In the genomic region with DNA sequence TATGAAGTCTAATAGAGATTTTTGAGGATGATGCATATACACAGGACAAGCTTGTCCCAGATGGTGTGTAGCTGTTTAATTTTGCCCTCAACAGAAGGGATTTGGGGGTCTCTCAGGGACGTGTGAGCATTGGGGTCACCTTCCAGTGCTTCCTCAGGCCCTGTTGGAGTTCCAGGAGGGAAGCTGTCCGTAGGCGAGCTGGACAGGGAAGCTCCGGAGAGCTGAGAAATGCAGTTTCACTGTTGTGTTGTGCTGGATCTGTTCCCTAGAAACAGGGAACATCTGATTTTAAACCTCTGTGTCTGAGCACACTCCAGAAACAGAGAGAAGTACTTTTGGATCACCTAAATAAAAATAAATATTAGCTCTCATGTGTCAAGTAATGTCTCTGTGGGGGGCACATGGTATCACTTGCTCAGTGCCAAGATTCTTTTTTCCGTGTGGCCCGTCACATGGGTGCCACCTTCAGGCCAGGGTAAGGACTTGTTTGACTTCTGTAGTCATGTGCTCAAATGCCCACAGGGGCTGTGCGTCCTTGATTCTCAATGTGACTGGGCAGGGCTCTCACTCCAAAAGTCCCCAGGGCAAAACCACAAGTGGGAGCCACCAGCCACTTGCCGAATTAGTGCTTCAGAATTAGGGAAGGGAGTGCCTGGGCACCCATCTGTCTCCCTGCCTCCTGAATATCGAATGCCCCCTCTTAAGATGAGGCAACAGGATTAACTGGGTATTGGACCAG, we compare ENCODE assay signal across 9 mouse cellular contexts. TPM values are rescaled to one million over a fixed set of nuclear protein-coding genes. Genes with fewer than 3 reads are reported as not detected.
A peak's percentile ranks its signal among the peaks of the same experiment; 100 is the strongest.
DNase-seq lines count a peak whose midpoint lies in the region; ATAC-seq and TF ChIP-seq lines count a peak whose summit lies in the region.
"Had no signal": no experiment of that assay in that cellular context is flagged by ENCODE, and none has a peak within 500 bp of the region (broad histone marks: within the 10 kb centered on the region; RNA-seq: fewer than 3 reads in every experiment).

No protein-coding gene starts in this region.

- intact Hi-C loops in heart, postnatal 25 days (cut with DNase I) = loop anchor here (2.0 kb wide), 1 partner anchor 52 kb away; no protein-coding TSS in a partner anchor

- 0 out of 2 replicates have a peak, but pooled peaks have one; percentile 52 for ATAC-seq in megakaryocyte-erythroid progenitor cell, adult 5-6 weeks (replicated peaks; ENCODE audit: low FRiP score, low TSS enrichment, poor library complexity, severe bottlenecking)

- peak; percentile 32 for DNase-seq in ovary, adult 18-20 months (ENCODE audit: low spot score)
- DNase-seq in ovary, postnatal 14 days (ENCODE audit: low spot score) = no peak
- peak; percentile 48 for DNase-seq in heart, postnatal 25 days (ENCODE audit: low spot score)
- no peak for DNase-seq in thymus, postnatal 0 days (ENCODE audit: low spot score)
- DNase-seq in urinary bladder, postnatal 14 days (ENCODE audit: low spot score) = no peak
- no peak for DNase-seq in left cerebral cortex, adult 9 months (ENCODE audit: low spot score in 2 of 2)

- no peak for TF ChIP-seq POLR2A in bone marrow, adult 2 months (IDR thresholded peaks at IDR 0.05; ENCODE audit: borderline replicate concordance, control insufficient read depth, low read depth, low read length)

- WGBS in bone marrow, adult 2 months = 41% methylated on average over 9 of the region's 9 CpGs

- H3K4me1 ChIP-seq in bone marrow, adult 2 months (ENCODE audit: control insufficient read depth, insufficient read depth, low read length) = peaks cover 4% of the 10 kb centered on the region

- no peak overlapping the region for H3K27ac ChIP-seq in bone marrow, adult 2 months (ENCODE audit: control insufficient read depth, insufficient read depth, low read depth, low read length, poor library complexity)

- no peak overlapping the region for H3K4me3 ChIP-seq in bone marrow, adult 2 months (replicated peaks; ENCODE audit: control insufficient read depth, low read depth, low read length)
- H3K4me3 ChIP-seq: erythroblast, embryonic 14.5 days had no signal

- TF ChIP-seq CTCF in bone marrow, adult 2 months (IDR thresholded peaks at IDR 0.05; ENCODE audit: control insufficient read depth, insufficient read depth, low read length) = peak; percentile 30; the same call in 1 of the 2 replicates

RNA-seq across cellular contexts. Expression of gene Adam19, which starts 7.4 kb away (rescaled TPM):
- 6.1 and 17.6 TPM in 2 replicates for polyA plus RNA-seq in bone marrow, adult 2 months (2011; ENCODE audit: insufficient read depth, insufficient read length, low replicate concordance, missing spikeins)
- 10 to 100 TPM; 36.2 to 78.2 TPM for total RNA-seq in heart, postnatal 25 days (2021)
- 0.20 and 0.92 TPM in 2 replicates for total RNA-seq in megakaryocyte-erythroid progenitor cell, adult 5-6 weeks (2014; fragmentation: Nextera tagmentation)
- not detected in 2 replicates for total RNA-seq in megakaryocyte-erythroid progenitor cell, adult 5-6 weeks (2017)
- 6.5 and 6.7 TPM in 2 replicates for polyA plus RNA-seq in thymus, postnatal 0 days (2015; fragmentation: Nextera tagmentation; extraction: Ambion mirVana)

RNA-seq across cellular contexts. Expression of gene Gm12166, which starts 11.0 kb away (rescaled TPM):
- 11.6 and 31.7 TPM in 2 replicates for polyA plus RNA-seq in bone marrow, adult 2 months (2011; ENCODE audit: insufficient read depth, insufficient read length, low replicate concordance, missing spikeins)
- 1 to 10 TPM; 1.6 to 1.9 TPM for total RNA-seq in heart, postnatal 25 days (2021)
- total RNA-seq in megakaryocyte-erythroid progenitor cell, adult 5-6 weeks (2014; fragmentation: Nextera tagmentation) = 8.4 TPM in 1 of 2 replicates, not detected in the other
- total RNA-seq in megakaryocyte-erythroid progenitor cell, adult 5-6 weeks (2017) = 7.6 and 8.1 TPM in 2 replicates
- 9.7 and 9.8 TPM in 2 replicates for polyA plus RNA-seq in thymus, postnatal 0 days (2015; fragmentation: Nextera tagmentation; extraction: Ambion mirVana)

Comparison
In these comparisons a context has a peak if more than half of its experiments do, and no peak if none do; other contexts are left out.
1. DNase-seq: peak in ovary, adult 18-20 months (single experiment) and heart, postnatal 25 days (single experiment); none in ovary, postnatal 14 days (single experiment), thymus, postnatal 0 days (single experiment), urinary bladder, postnatal 14 days (single experiment) and left cerebral cortex, adult 9 months (0 of 2).
2. RNA of gene Adam19, which starts 7.4 kb away (total RNA-seq): 36.2 to 78.2 TPM in heart, postnatal 25 days; 0.20 to 0.92 TPM in megakaryocyte-erythroid progenitor cell, adult 5-6 weeks; every median in the first group is over 10 times any median in the second.